In genomic region chr14:25407111-25407510, GRCm38 (mm10) we compare ENCODE assay signal across 21 mouse cellular contexts. TPM values are rescaled to one million over a fixed set of nuclear protein-coding genes. Genes with fewer than 3 reads are reported as not detected.
DNase-seq lines count a peak whose midpoint lies in the region; ATAC-seq and TF ChIP-seq lines count a peak whose summit lies in the region.
"Had no signal": no experiment of that assay in that cellular context is flagged by ENCODE, and none has a peak within 500 bp of the region (broad histone marks: within the 10 kb centered on the region; RNA-seq: fewer than 3 reads in every experiment).

No protein-coding gene starts in this region.

- H3K27ac ChIP-seq in forebrain, embryonic 10.5 days, result peak overlapping the region; percentile 51; the same call in 1 of the 2 replicates
- no peak overlapping the region for H3K27ac ChIP-seq in forebrain, embryonic 12.5 days
- H3K27ac ChIP-seq in heart, embryonic 13.5 days (replicated peaks), result peak overlapping the region; percentile 29; the same call in 1 of the 2 replicates
- 0 out of 2 replicates have a peak overlapping the region, but pooled peaks have one; percentile 15 for H3K27ac ChIP-seq in CH12.LX (ENCODE audit: insufficient read depth, low read depth)
- H3K27ac ChIP-seq: forebrain, embryonic 15.5 days; hindbrain, embryonic 13.5 days; intestine, embryonic 15.5 days; kidney, embryonic 15.5 days had no signal

- TF ChIP-seq POLR2A in CH12.LX (IDR thresholded peaks at IDR 0.05; ENCODE audit: low read depth, low read length), result no peak

- H3K4me3 ChIP-seq in forebrain, embryonic 10.5 days, result no peak overlapping the region
- H3K4me3 ChIP-seq in forebrain, embryonic 12.5 days (replicated peaks), result no peak overlapping the region
- no peak overlapping the region for H3K4me3 ChIP-seq in heart, embryonic 13.5 days
- H3K4me3 ChIP-seq in CH12.LX (replicated peaks in 1 of 3; ENCODE audit: low read depth in 2 of 3, low read length in 2 of 3, poor library complexity in 1 of 3), result no peak overlapping the region
- H3K4me3 ChIP-seq: forebrain, embryonic 15.5 days; hindbrain, embryonic 13.5 days; intestine, embryonic 15.5 days; kidney, embryonic 15.5 days had no signal

- 86% methylated on average over 7 of the region's 7 CpGs for WGBS in forebrain, embryonic 10.5 days
- 88% methylated on average over 7 of the region's 7 CpGs for WGBS in forebrain, embryonic 12.5 days
- 65% methylated on average over 7 of the region's 7 CpGs for WGBS in heart, embryonic 13.5 days

- intact Hi-C loops in heart, postnatal 10 days (cut with DNase I), result loop anchor here (5.0 kb wide), 1 partner anchor 40 kb away; no protein-coding TSS in a partner anchor

- peak; percentile 52 for DNase-seq in adrenal gland, adult 2 months
- DNase-seq in adrenal gland, adult 18-20 months (ENCODE audit: low spot score in 2 of 2), result no peak
- DNase-seq in forebrain, embryonic 10.5 days (ENCODE audit: extremely low spot score, low spot score), result no peak
- DNase-seq in heart, postnatal 10 days, result no peak
- no peak for DNase-seq in CH12.LX (ENCODE audit: extremely low read depth)
- DNase-seq: B cell, adult 2 months; cerebellum, adult 18-20 months; cerebellum, adult 9-10 months; cerebellum, postnatal 14 days; gastrocnemius, postnatal 10 days; gastrocnemius, postnatal 36 days; heart, postnatal 4 days; kidney, adult 11 months; kidney, adult 8-10 months had no signal

- H3K9me3 ChIP-seq in forebrain, embryonic 10.5 days, result no peaks in the 10 kb centered on the region
- no peaks in the 10 kb centered on the region for H3K9me3 ChIP-seq in forebrain, embryonic 12.5 days
- no peaks in the 10 kb centered on the region for H3K9me3 ChIP-seq in heart, embryonic 13.5 days
- no peaks in the 10 kb centered on the region for H3K9me3 ChIP-seq in CH12.LX (replicated peaks; ENCODE audit: low read length)
- H3K9me3 ChIP-seq: forebrain, embryonic 15.5 days; hindbrain, embryonic 13.5 days; intestine, embryonic 15.5 days; kidney, embryonic 15.5 days had no signal

- no peaks in the 10 kb centered on the region for H3K36me3 ChIP-seq in forebrain, embryonic 10.5 days (replicated peaks)
- no peaks in the 10 kb centered on the region for H3K36me3 ChIP-seq in forebrain, embryonic 12.5 days (replicated peaks)
- no peaks in the 10 kb centered on the region for H3K36me3 ChIP-seq in heart, embryonic 13.5 days
- H3K36me3 ChIP-seq in CH12.LX (replicated peaks in 1 of 2; ENCODE audit: control insufficient read depth in 1 of 2, insufficient read depth in 1 of 2, low read length in 1 of 2), result no peaks in the 10 kb centered on the region
- H3K36me3 ChIP-seq: forebrain, embryonic 15.5 days; hindbrain, embryonic 13.5 days; intestine, embryonic 15.5 days; kidney, embryonic 15.5 days had no signal

- TF ChIP-seq EP300 in CH12.LX (IDR thresholded peaks at IDR 0.05; ENCODE audit: low read length), result no peak

- no peak overlapping the region for H3K4me2 ChIP-seq in forebrain, embryonic 12.5 days
- H3K4me2 ChIP-seq in heart, embryonic 13.5 days, result no peak overlapping the region
- H3K4me2 ChIP-seq in CH12.LX (ENCODE audit: insufficient read depth, low read depth, poor library complexity, severe bottlenecking), result no peak overlapping the region; the same call in 1 of the 2 replicates
- H3K4me2 ChIP-seq: forebrain, embryonic 15.5 days; hindbrain, embryonic 13.5 days; intestine, embryonic 15.5 days; kidney, embryonic 15.5 days had no signal

- no peaks in the 10 kb centered on the region for H3K79me2 ChIP-seq in CH12.LX (replicated peaks; ENCODE audit: control insufficient read depth, extremely low read depth, insufficient read depth, poor library complexity, severe bottlenecking)

- peaks cover 19% of the 10 kb centered on the region for H3K27me3 ChIP-seq in forebrain, embryonic 10.5 days (ENCODE audit: poor library complexity, severe bottlenecking)
- H3K27me3 ChIP-seq in forebrain, embryonic 12.5 days, result no peaks in the 10 kb centered on the region
- H3K27me3 ChIP-seq in heart, embryonic 13.5 days (replicated peaks), result no peaks in the 10 kb centered on the region
- H3K27me3 ChIP-seq in CH12.LX (replicated peaks), result no peaks in the 10 kb centered on the region
- H3K27me3 ChIP-seq: forebrain, embryonic 15.5 days; intestine, embryonic 15.5 days; kidney, embryonic 15.5 days had no signal

- H3K4me1 ChIP-seq in forebrain, embryonic 10.5 days, result peaks cover 34% of the 10 kb centered on the region
- peaks cover 6% of the 10 kb centered on the region; the same call in 1 of the 2 replicates for H3K4me1 ChIP-seq in forebrain, embryonic 12.5 days
- peaks cover 46% of the 10 kb centered on the region for H3K4me1 ChIP-seq in heart, embryonic 13.5 days
- H3K4me1 ChIP-seq in CH12.LX (ENCODE audit: control insufficient read depth in 1 of 2, insufficient read depth in 2 of 2), result peaks cover 14 to 60% of the 10 kb centered on the region in 2 experiments

- H3K9ac ChIP-seq in forebrain, embryonic 12.5 days, result no peak overlapping the region
- no peak overlapping the region for H3K9ac ChIP-seq in heart, embryonic 13.5 days
- H3K9ac ChIP-seq in CH12.LX (ENCODE audit: insufficient read depth, low read depth), result no peak overlapping the region
- H3K9ac ChIP-seq: forebrain, embryonic 15.5 days; hindbrain, embryonic 13.5 days; intestine, embryonic 15.5 days; kidney, embryonic 15.5 days had no signal

- dilution Hi-C loops in CH12.LX (cut with MboI; ENCODE audit: extremely low pct_ligation_motif_present, extremely low pct_unique_long_range_greater_than_20kb, low sequenced_read_pairs), result no loop called here

- TF ChIP-seq RAD21 in CH12.LX (IDR thresholded peaks at IDR 0.05; ENCODE audit: low read depth, low read length), result no peak

- no peak for TF ChIP-seq CTCF in CH12.LX (conservative IDR thresholded peaks at IDR 0.05 in 1 of 2, IDR thresholded peaks at IDR 0.05 in 1 of 2; ENCODE audit: low read depth in 2 of 2, low read length in 2 of 2)

- in situ Hi-C loops in CH12.LX (cut with MboI; ENCODE audit: low pct_ligation_motif_present, low pct_unique_long_range_greater_than_20kb, low sequenced_read_pairs), result no loop called here

- no peak for ATAC-seq in forebrain, embryonic 12.5 days (ENCODE audit: low FRiP score)
- ATAC-seq in heart, embryonic 13.5 days (ENCODE audit: extremely low read depth, insufficient number of reproducible peaks, low FRiP score, low TSS enrichment), result no peak
- ATAC-seq: forebrain, embryonic 15.5 days; hindbrain, embryonic 16.5 days; intestine, embryonic 15.5 days had no signal

TF ChIP-seq in CH12.LX, 34 proteins besides CTCF, POLR2A, EP300 and RAD21:
- TF ChIP-seq TCF12 (IDR thresholded peaks at IDR 0.05; ENCODE audit: low read depth, low read length) (no peak), MAFK (IDR thresholded peaks at IDR 0.05; ENCODE audit: insufficient replicate concordance, low read length) (no peak), SMC3 (IDR thresholded peaks at IDR 0.05; ENCODE audit: low read depth, low read length) (no peak), MAX (IDR thresholded peaks at IDR 0.05; ENCODE audit: low read length) (no peak), POLR2AphosphoS2 (IDR thresholded peaks at IDR 0.05; ENCODE audit: low read depth, low read length) (no peak), TBP (conservative IDR thresholded peaks at IDR 0.05; ENCODE audit: low read depth, low read length) (no peak), ZNF384 (IDR thresholded peaks at IDR 0.05; ENCODE audit: low read depth, low read length) (no peak), NELFE (IDR thresholded peaks at IDR 0.05; ENCODE audit: low read depth, low read length) (no peak)
TF ChIP-seq in CH12.LX: peak in this region for 0.

RNA-seq across cellular contexts. Expression of gene Zmiz1, which starts 51.9 kb away (rescaled TPM):
- total RNA-seq in adrenal gland, adult 2 months (2021), result 100 to 1,000 TPM in 1 of 2 experiments, 10 to 100 TPM in 1; 90.8 to 142 TPM
- polyA plus RNA-seq in adrenal gland, adult 2 months (2012; rRNA removed), result 72.7 and 95.8 TPM in 2 replicates
- 100 to 1,000 TPM in 1 of 2 experiments, 10 to 100 TPM in 1; 89.1 to 116 TPM for total RNA-seq in adrenal gland, adult 18-20 months (2021)
- polyA plus RNA-seq in forebrain, embryonic 10.5 days (2016; fragmentation: Nextera tagmentation; extraction: Ambion mirVana), result 38.8 and 42.5 TPM in 2 replicates
- 64.1 and 68.3 TPM in 2 replicates for polyA plus RNA-seq in forebrain, embryonic 12.5 days (2016; fragmentation: Nextera tagmentation; extraction: Ambion mirVana)
- 25.1 and 25.7 TPM in 2 replicates for polyA plus RNA-seq in heart, embryonic 13.5 days (2015; fragmentation: Nextera tagmentation; extraction: Ambion mirVana)
- 10 to 100 TPM; 70.9 to 72.0 TPM for total RNA-seq in heart, postnatal 10 days (2021)
- total RNA-seq in CH12.LX (2012; rRNA removed) (9.6 and 11.1 TPM in 2 replicates), CH12.LX (2014; rRNA removed) (2.0 and 3.7 TPM in 2 replicates)
- polyA plus RNA-seq in CH12.LX (2012; ENCODE audit: insufficient read length, low read depth), result 31.9 and 45.8 TPM in 2 replicates
